Mouse (Mus musculus) stomach, postnatal 0 days (tissue): ENCODE results near the gene Tefm.

Source experiments
- CTCF ChIP-seq: IDR thresholded peaks from 2 replicates; pipeline ENCODE4 v1.5.1; 2016; ENCODE audit warnings: antibody characterized with exemption, low read depth, mild to moderate bottlenecking, moderate library complexity
- EP300 ChIP-seq: optimal IDR thresholded peaks from 2 replicates; pipeline ENCODE3; 2016; ENCODE audit warnings: antibody characterized with exemption

DNA sequence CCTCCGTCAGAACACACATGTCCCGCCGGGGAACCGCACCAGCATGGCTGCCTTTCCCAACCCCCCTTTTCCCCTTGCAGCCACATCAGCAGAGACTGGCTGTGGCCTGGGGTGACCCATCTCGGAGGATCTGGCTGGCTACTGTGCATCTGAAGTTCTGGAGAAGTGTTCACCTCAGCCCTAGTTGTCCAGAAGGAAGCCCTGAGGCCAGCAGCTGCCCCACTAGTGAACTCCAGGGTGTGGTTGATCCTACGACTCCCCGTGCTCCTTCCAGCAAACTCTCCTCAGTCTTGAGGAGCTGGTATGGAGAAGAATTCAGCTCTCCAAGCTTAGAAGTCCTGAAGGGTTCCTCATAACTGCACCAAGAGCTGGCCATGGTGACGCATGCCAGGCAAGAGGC lies 36.3 kb upstream of the Tefm start:
- TF ChIP-seq CTCF, result no peak
- TF ChIP-seq EP300, result no peak
